Mouse (Mus musculus) urinary bladder, postnatal 25 days (tissue): ENCODE measurements at regions not wholly inside any gene's neighbourhood (a gene's known extent, or its start where the extent isn't known, plus 50 kb on each side); places are given as distances from the start of the nearest gene placed in this dataset.
"Not testable (repeated sequence)": the region's sequence is repeated elsewhere in the genome, so short reads cannot be mapped to it uniquely, and the experiment has no call there.

Experiments
- DNase-seq: peaks from one replicate; pipeline ENCODE4 v3.0.0; 2022; ENCODE audit warnings: low spot score

- peak; percentile 42 for DNase-seq
Observed at GRCm38 (mm10) chr4:8084954-8085639, 153.7 kb downstream of the Car8 start.

- DNase-seq, result no peak
Observed at GRCm38 (mm10) chr4:8079349-8079748, 159.5 kb downstream of the Car8 start.

DNA sequence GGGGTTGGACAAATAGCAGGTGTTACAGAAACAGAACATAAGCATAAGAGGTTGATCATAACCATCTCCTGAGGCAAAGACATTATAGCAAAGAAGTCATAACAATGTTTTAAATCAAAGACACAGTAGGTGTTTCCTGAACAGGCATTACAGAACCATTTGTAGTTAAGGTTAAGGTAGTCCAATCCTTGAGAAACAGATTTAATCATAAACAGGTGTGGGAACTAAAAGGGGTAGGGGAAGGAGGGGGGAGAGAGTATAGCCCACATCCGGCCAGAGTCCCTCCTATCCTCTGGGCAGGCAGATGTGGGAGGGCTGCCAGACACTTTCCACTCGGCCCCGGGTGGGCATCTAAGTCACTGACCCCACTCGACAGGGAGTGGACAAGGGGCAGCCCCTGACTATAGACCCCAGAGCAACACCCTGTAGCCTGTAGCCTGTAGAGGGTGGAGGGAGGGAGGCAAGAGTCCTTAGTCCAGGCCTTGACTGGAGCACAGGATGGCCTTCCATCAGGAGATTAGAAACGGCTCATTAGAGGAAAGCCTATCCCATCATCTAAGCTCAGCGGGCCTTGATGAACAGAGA, 165.8 kb downstream of the Car8 start:
- no peak for DNase-seq

- not testable (repeated sequence) for DNase-seq
Observed at GRCm38 (mm10) chr4:8070693-8071092, 168.1 kb downstream of the Car8 start.

GRCm38 (mm10) chr4:8068086-8068485, 170.8 kb downstream of the Car8 start:
- DNase-seq, result no peak

- no peak for DNase-seq
Observed at GRCm38 (mm10) chr4:8041776-8042175, 197.1 kb downstream of the Car8 start.

DNA sequence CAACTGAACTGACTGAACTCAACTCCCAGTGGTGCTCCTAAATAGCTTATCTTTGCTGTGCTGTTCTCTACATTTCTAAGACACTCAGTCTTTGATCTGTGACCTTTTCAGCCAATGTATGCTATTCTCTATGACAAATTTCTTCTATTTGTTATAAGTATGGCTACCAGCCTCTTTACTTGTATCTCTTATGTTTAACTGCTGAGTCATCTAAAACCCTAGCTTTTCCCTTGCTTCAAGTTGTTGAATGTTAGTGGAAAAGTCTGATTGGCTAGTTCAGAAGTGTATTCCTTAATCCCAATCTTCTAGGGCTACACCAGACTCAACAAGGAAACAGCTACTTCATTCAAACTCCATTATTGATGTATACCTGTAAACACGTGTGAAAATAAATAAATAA, 201.0 kb downstream of the Car8 start:
- DNase-seq, result no peak

- not testable (repeated sequence) for DNase-seq
Observed at GRCm38 (mm10) chr4:8033402-8033801, 205.4 kb downstream of the Car8 start.

DNA sequence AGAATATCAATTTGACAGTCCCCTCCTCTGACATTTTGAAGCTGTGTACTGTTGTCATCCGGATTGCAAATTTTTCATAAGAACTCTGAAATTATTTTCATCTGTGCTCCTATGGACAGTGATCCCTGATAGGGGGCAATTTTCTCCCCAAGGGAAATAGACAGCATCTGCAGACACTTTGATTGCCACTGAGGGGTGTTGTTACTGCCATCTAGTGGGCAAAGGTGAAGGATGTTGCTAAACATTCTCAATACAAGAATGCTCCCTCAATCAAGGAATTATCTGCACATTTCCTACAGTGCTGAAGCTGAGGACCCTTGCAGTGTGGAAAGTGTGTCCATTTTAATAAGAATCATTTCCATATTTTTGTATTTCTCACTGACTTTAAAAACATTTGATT, 233.7 kb downstream of the Car8 start:
- peak; percentile 8 for DNase-seq

- DNase-seq, result no peak
Observed at GRCm38 (mm10) chr4:7997575-7997953, 241.3 kb downstream of the Car8 start.

DNA sequence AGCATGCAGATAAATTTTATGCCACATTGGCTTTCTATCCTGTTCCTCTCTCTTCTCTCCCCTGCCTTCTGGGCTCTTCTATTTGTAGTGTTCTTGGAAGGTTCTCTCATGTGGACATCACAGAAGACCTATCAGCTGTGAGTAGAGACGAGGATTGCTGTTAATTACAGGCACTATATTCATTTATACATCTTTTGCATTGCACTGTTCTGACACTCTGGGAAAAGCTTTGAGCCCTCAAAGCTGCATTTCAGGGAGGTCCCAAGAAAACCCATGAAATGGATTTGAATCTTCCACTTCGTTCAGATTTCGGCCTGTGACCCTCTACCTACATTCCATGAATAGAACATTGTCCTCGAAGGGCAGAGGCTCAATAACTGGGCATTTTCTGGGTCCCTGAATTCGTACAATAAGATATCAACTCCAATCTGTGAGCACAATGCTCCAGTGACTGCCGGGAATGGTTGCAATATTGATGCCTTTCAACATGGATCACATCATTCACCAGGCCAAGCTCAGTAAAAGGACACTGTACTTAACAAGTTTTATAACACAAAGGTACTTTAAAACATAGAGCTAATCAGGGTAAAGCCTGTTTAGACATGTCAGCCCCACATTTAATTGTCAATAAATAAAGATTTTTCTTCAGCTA, 241.8 kb downstream of the Car8 start:
- no peak for DNase-seq

DNA sequence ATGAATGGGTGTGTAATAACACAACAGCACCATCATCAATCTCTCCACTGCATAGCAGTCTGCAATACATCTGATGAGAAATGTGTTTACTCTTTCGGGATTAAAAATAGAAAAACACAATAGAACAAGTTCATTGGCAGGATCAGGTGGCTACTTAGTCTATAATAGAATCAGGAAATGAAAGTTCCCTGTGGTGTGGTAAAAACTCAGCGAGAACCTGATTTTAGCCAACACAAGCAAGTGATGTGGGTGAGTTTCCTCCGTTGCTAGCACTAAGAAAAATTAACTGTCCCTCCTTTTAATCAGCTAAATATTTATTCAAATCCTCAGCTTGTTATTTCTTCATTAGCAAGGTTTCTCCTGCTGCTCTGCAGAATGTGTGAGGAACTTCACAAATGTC, 245.9 kb downstream of the Car8 start:
- no peak for DNase-seq

GRCm38 (mm10) chr4:7987781-7988180, 251.1 kb downstream of the Car8 start:
- DNase-seq, result no peak

DNA sequence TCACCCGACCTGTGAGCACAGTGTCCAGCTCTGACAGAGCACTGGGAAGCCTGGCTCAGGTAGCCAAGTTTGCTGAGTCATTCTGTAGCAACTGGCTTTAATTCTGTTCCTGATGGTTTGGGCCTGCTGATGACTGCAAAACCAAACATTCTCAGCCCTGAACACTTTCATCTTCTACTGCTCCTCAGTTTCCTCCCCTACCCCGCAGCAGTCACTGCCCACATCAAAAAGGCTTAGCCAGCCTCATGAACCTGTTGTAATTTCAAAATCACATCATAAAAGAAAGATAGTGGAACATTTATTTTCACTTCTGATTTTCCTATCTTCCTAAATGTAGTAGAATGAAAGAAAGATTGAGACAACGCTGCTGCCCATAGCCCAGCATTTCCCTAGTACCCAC, 251.5 kb downstream of the Car8 start:
- DNase-seq, result no peak

DNA sequence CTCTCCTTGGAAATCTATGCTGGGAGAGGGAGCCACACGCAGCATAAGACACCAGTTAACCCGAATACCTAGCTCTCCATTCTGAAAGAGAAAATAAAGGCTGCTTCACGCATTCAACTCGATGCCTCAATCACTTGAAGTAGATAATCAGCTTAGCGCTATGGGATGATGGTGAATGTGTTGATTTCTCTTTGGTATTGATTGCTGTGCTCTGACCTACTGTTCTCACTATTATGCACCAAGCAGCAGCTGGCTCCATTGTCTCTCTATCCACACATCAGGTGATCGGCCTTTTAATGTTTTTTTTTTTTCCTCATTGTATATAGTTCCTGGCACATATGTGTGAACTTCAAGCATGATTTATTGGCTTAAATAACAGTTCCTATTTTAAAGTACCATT, 254.0 kb downstream of the Car8 start:
- no peak for DNase-seq

DNA sequence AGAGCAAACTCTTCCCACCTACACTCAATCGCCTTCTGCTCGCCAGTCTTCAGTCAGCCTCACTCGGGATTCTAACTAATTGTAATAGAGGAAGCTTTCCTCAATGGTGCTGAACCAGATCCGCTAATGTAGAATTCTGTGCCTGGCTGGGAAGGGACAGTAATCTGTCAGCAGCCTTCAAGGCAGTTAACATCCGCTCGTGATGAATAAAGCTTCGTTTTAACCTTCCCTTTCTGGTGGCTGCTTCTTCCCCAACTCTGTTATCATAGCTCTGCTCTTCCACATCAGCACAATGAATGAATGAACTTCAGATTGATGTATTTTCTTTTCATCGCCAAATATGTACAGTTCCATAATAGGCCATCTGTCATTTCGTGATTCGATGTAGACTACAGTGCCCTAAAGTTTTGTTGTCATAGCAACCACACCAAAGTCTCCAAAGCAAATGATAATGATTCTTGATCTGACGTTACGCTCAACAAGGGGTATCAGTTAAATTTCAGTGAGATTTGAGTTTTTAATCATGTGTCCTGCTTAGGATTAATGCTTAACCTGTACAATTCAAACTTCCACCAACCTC, 259.0 kb downstream of the Car8 start:
- no peak for DNase-seq

- no peak for DNase-seq
Observed at GRCm38 (mm10) chr4:7977661-7978444, 261.0 kb downstream of the Car8 start.

DNA sequence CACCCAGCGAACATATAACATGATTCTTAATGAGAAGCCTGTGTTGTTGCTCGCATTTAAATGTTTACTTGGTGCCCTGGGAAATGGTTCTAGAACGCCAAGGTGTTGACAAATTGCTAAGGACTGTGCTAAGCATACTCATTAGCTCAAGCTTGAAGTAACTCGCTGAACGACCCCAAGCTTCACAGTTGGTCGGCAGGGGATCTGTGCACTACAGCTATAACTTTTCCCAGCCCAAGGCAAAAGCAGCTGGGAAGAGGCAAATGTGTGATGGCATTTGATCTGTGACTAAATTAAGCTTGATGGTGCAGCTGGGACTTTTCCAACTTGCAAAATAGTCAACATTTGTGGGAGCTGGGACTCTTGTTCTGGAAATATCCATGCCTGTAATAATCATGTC, 268.6 kb downstream of the Car8 start:
- no peak for DNase-seq

DNA sequence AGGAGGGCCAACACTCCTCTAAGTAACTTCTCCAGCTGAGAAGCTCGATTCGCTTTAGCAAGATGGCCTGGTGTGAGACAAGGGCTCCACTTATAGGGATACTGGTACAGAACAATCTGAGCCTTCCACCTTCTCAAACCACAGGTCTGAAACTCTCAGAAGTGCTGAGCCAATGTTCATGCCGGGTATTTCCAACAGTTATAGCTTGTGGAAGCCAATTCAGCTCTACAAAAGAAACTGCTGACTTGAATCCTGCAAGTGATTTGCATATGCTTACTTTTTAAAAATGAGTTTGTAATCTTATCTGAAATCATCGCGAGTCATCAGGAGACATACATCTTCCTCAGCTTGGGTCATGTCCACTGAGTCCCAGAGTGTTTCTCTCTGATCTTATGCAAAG, 273.2 kb downstream of the Car8 start:
- no peak for DNase-seq

- no peak for DNase-seq
Observed at GRCm38 (mm10) chr4:7961521-7962172, 277.2 kb downstream of the Car8 start.

GRCm38 (mm10) chr4:7960335-7960734, 278.5 kb downstream of the Car8 start:
- no peak for DNase-seq

- DNase-seq, result no peak
Observed at GRCm38 (mm10) chr4:7948020-7948419, 290.8 kb downstream of the Car8 start.
